Mouse (Mus musculus): ENCODE measurements around the gene Krt15. TPM values are rescaled to one million over a fixed set of nuclear protein-coding genes. Genes with fewer than 3 reads are reported as not detected.

The Krt15 gene
- polyA plus RNA-seq, 1 experiment from 2014 or later: 0.98 TPM

Other genes starting within 250 kb of the Krt15 start
- not detected in 2 replicates for gene Krtap31-1, start 228.0 kb downstream of the Krt15 start, polyA plus RNA-seq (2015; fragmentation: Nextera tagmentation; extraction: Ambion mirVana)
- gene Gm11565, start 221.2 kb downstream of the Krt15 start, polyA plus RNA-seq (2015; fragmentation: Nextera tagmentation; extraction: Ambion mirVana): not detected in 2 replicates
- gene Krtap31-2, start 199.6 kb downstream of the Krt15 start, polyA plus RNA-seq (2015; fragmentation: Nextera tagmentation; extraction: Ambion mirVana): not detected in 2 replicates
- not detected in 2 replicates for gene Krtap9-5, start 187.5 kb downstream of the Krt15 start, polyA plus RNA-seq (2015; fragmentation: Nextera tagmentation; extraction: Ambion mirVana)
- not detected in 2 replicates for gene Krtap29-1, start 156.9 kb downstream of the Krt15 start, polyA plus RNA-seq (2015; fragmentation: Nextera tagmentation; extraction: Ambion mirVana)
- not detected in 2 replicates for gene Krtap16-1, start 149.3 kb downstream of the Krt15 start, polyA plus RNA-seq (2015; fragmentation: Nextera tagmentation; extraction: Ambion mirVana)
- 0.28 and 0.37 TPM in 2 replicates for gene Krtap17-1, start 141.9 kb downstream of the Krt15 start, polyA plus RNA-seq (2015; fragmentation: Nextera tagmentation; extraction: Ambion mirVana)
- gene Krt33a, start 119.7 kb downstream of the Krt15 start, polyA plus RNA-seq (2015; fragmentation: Nextera tagmentation; extraction: Ambion mirVana): not detected in 2 replicates
- gene Krt33b, start 106.1 kb downstream of the Krt15 start, polyA plus RNA-seq (2015; fragmentation: Nextera tagmentation; extraction: Ambion mirVana): not detected in 2 replicates
- not detected in 2 replicates for gene Krt34, start 94.4 kb downstream of the Krt15 start, polyA plus RNA-seq (2015; fragmentation: Nextera tagmentation; extraction: Ambion mirVana)
- not detected in 2 replicates for gene Krt31, start 85.4 kb downstream of the Krt15 start, polyA plus RNA-seq (2015; fragmentation: Nextera tagmentation; extraction: Ambion mirVana)
- gene Krt32, start 47.7 kb downstream of the Krt15 start, polyA plus RNA-seq (2015; fragmentation: Nextera tagmentation; extraction: Ambion mirVana): not detected in 2 replicates
- gene Krt35, start 39.7 kb downstream of the Krt15 start, polyA plus RNA-seq (2015; fragmentation: Nextera tagmentation; extraction: Ambion mirVana): not detected in 2 replicates
- gene Krt36, start 30.3 kb downstream of the Krt15 start, polyA plus RNA-seq (2015; fragmentation: Nextera tagmentation; extraction: Ambion mirVana): not detected in 2 replicates
- gene Krt13, start 14.4 kb downstream of the Krt15 start, polyA plus RNA-seq (2015; fragmentation: Nextera tagmentation; extraction: Ambion mirVana): 0.22 TPM in 1 of 2 replicates, not detected in the other
- gene Krt19, start 12.7 kb upstream of the Krt15 start, polyA plus RNA-seq (2015; fragmentation: Nextera tagmentation; extraction: Ambion mirVana): 0.86 and 1.4 TPM in 2 replicates
- gene Krt9, start 57.3 kb upstream of the Krt15 start, polyA plus RNA-seq (2015; fragmentation: Nextera tagmentation; extraction: Ambion mirVana): not detected in 2 replicates
- 0.15 and 0.22 TPM in 2 replicates for gene Krt14, start 71.6 kb upstream of the Krt15 start, polyA plus RNA-seq (2015; fragmentation: Nextera tagmentation; extraction: Ambion mirVana)
- gene Krt16, start 113.0 kb upstream of the Krt15 start, polyA plus RNA-seq (2015; fragmentation: Nextera tagmentation; extraction: Ambion mirVana): not detected in 2 replicates
- not detected in 2 replicates for gene Krt17, start 125.1 kb upstream of the Krt15 start, polyA plus RNA-seq (2015; fragmentation: Nextera tagmentation; extraction: Ambion mirVana)
- gene Krt42, start 133.9 kb upstream of the Krt15 start, polyA plus RNA-seq (2015; fragmentation: Nextera tagmentation; extraction: Ambion mirVana): not detected in 2 replicates
- gene Eif1, start 184.0 kb upstream of the Krt15 start, polyA plus RNA-seq (2015; fragmentation: Nextera tagmentation; extraction: Ambion mirVana): 1,443 and 1,564 TPM in 2 replicates
- gene Gast, start 198.5 kb upstream of the Krt15 start, polyA plus RNA-seq (2015; fragmentation: Nextera tagmentation; extraction: Ambion mirVana): 1.2 and 2.5 TPM in 2 replicates
- gene Hap1, start 220.2 kb upstream of the Krt15 start, polyA plus RNA-seq (2015; fragmentation: Nextera tagmentation; extraction: Ambion mirVana): 137 and 168 TPM in 2 replicates

All from midbrain, embryonic 13.5 days (tissue).